In the genomic region with DNA sequence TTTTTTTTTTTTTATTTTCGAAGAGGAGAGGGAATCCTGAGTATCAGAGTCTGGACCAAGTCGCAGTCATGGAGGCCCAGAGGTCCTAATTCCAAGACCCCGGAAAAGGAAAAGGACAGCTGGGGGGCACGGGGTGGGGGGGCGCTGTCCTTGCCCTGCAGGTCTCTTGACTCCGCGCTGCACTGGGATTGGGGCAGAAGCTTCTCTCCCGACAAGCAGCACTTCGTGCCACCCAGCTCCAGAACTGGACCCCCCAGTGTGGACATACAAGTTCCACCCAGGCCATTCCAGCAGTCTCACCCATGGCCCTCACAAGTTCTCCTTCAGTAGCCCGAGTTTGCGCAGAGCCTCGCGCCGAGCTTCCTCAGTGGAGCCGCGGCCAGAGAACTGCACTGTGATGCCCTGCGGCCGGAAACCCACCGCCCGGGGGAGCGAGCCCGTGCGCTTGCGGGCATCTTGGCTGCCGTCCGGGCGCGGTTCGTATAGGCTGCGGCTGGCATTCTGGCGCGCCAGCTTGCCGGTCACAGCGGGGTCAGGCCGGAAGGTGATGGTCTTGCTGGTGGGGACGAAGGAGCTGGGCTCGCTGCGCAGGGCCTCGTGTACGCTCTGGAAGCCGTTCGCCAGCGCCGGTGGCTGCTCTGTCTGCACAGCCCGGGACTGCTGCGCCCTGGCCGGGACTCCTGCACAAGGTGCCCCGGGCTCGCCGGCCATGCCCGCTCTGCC, we compare ENCODE assay signal across 8 mouse cellular contexts. TPM values are rescaled to one million over a fixed set of nuclear protein-coding genes. Genes with fewer than 3 reads are reported as not detected.
DNase-seq lines count a peak whose midpoint lies in the region; ATAC-seq and TF ChIP-seq lines count a peak whose summit lies in the region.

No protein-coding gene starts in this region.

- peaks cover 8% of the 10 kb centered on the region for H3K36me3 ChIP-seq in heart, embryonic 10.5 days
- H3K36me3 ChIP-seq in forebrain, embryonic 12.5 days (replicated peaks) = no peaks in the 10 kb centered on the region
- H3K36me3 ChIP-seq in intestine, embryonic 14.5 days (ENCODE audit: control insufficient read depth, insufficient read depth, low read length) = no peaks in the 10 kb centered on the region
- no peaks in the 10 kb centered on the region for H3K36me3 ChIP-seq in midbrain, embryonic 12.5 days
- H3K36me3 ChIP-seq in thymus, adult 2 months (ENCODE audit: control insufficient read depth, insufficient read depth, low read length) = no peaks in the 10 kb centered on the region

- no peaks in the 10 kb centered on the region for H3K9me3 ChIP-seq in heart, embryonic 10.5 days
- no peaks in the 10 kb centered on the region for H3K9me3 ChIP-seq in forebrain, embryonic 12.5 days
- no peaks in the 10 kb centered on the region for H3K9me3 ChIP-seq in intestine, embryonic 14.5 days (ENCODE audit: control insufficient read depth, low read length)
- H3K9me3 ChIP-seq in midbrain, embryonic 12.5 days = no peaks in the 10 kb centered on the region

- WGBS in heart, embryonic 10.5 days = 7% methylated on average over 51 of the region's 51 CpGs
- WGBS in forebrain, embryonic 12.5 days = 13% methylated on average over 50 of the region's 51 CpGs
- WGBS in intestine, embryonic 14.5 days = 16% methylated on average over 51 of the region's 51 CpGs
- 9% methylated on average over 51 of the region's 51 CpGs for WGBS in midbrain, embryonic 12.5 days
- WGBS in thymus, adult 2 months = 11% methylated on average over 51 of the region's 51 CpGs

- peaks cover 20% of the 10 kb centered on the region; the same call in 1 of the 2 replicates for H3K27me3 ChIP-seq in heart, embryonic 10.5 days (ENCODE audit: insufficient read depth, poor library complexity, severe bottlenecking)
- peaks cover 21% of the 10 kb centered on the region for H3K27me3 ChIP-seq in forebrain, embryonic 12.5 days
- 0 out of 2 replicates have a peak, but pooled peaks cover 3% of the 10 kb centered on the region for H3K27me3 ChIP-seq in intestine, embryonic 14.5 days (replicated peaks; ENCODE audit: control insufficient read depth, insufficient read depth, low read length)
- H3K27me3 ChIP-seq in midbrain, embryonic 12.5 days = peaks cover 26% of the 10 kb centered on the region
- H3K27me3 ChIP-seq in thymus, adult 2 months (ENCODE audit: control insufficient read depth, insufficient read depth, low read length) = peaks cover 7% of the 10 kb centered on the region; the same call in 1 of the 2 replicates

- ATAC-seq in forebrain, embryonic 12.5 days (ENCODE audit: low FRiP score) = peak; percentile 57
- peak; percentile 36 for ATAC-seq in intestine, embryonic 14.5 days (replicated peaks; ENCODE audit: low FRiP score, low TSS enrichment, low read depth)
- peak; percentile 80 for ATAC-seq in midbrain, embryonic 12.5 days (ENCODE audit: low FRiP score, low read depth)
- ATAC-seq in CD4-positive, CD25-positive, alpha-beta regulatory T cell, adult 4 months = no peak

- TF ChIP-seq CTCF in thymus, adult 2 months (IDR thresholded peaks at IDR 0.05; ENCODE audit: borderline replicate concordance, control insufficient read depth, extremely low read depth, insufficient read depth, low read length, poor library complexity) = no peak

- peaks cover 35% of the 10 kb centered on the region for H3K4me1 ChIP-seq in heart, embryonic 10.5 days
- H3K4me1 ChIP-seq in forebrain, embryonic 12.5 days = peaks cover 12% of the 10 kb centered on the region
- H3K4me1 ChIP-seq in intestine, embryonic 14.5 days (replicated peaks; ENCODE audit: control insufficient read depth, insufficient read depth, low read length) = peaks cover 17% of the 10 kb centered on the region
- H3K4me1 ChIP-seq in midbrain, embryonic 12.5 days = peaks cover 9% of the 10 kb centered on the region; the same call in 1 of the 2 replicates
- H3K4me1 ChIP-seq in thymus, adult 2 months (replicated peaks; ENCODE audit: control insufficient read depth, insufficient read depth, low read length) = no peaks in the 10 kb centered on the region

- peak overlapping the region; percentile 91 for H3K4me2 ChIP-seq in forebrain, embryonic 12.5 days
- peak overlapping the region; percentile 72 for H3K4me2 ChIP-seq in intestine, embryonic 14.5 days (ENCODE audit: low read length)
- H3K4me2 ChIP-seq in midbrain, embryonic 12.5 days (replicated peaks) = peak overlapping the region; percentile 85

- peak overlapping the region; percentile 93 for H3K27ac ChIP-seq in heart, embryonic 10.5 days
- H3K27ac ChIP-seq in forebrain, embryonic 12.5 days = no peak overlapping the region
- peak overlapping the region; percentile 82 for H3K27ac ChIP-seq in intestine, embryonic 14.5 days (ENCODE audit: low read depth)
- no peak overlapping the region for H3K27ac ChIP-seq in midbrain, embryonic 12.5 days (replicated peaks)
- H3K27ac ChIP-seq in thymus, adult 2 months (ENCODE audit: control insufficient read depth, insufficient read depth, low read length) = no peak overlapping the region

- no peak for TF ChIP-seq POLR2A in thymus, adult 2 months (IDR thresholded peaks at IDR 0.05; ENCODE audit: control insufficient read depth, extremely low read depth, insufficient read depth, low read length, poor library complexity)

- DNase-seq in heart, embryonic 10.5 days (ENCODE audit: low spot score) = peak; percentile 79
- no peak for DNase-seq in heart, adult 8-10 months (ENCODE audit: low spot score)
- peak; percentile 20 to 42 for DNase-seq in adrenal gland, postnatal 36 days
- peak; percentile 75 for DNase-seq in intestine, embryonic 14.5 days (ENCODE audit: low spot score)
- no peak for DNase-seq in thymus, adult 2 months

- H3K9ac ChIP-seq in forebrain, embryonic 12.5 days = peak overlapping the region; percentile 47
- peak overlapping the region; percentile 34 for H3K9ac ChIP-seq in intestine, embryonic 14.5 days (ENCODE audit: low read length)
- H3K9ac ChIP-seq in midbrain, embryonic 12.5 days (replicated peaks) = peak overlapping the region; percentile 52

- H3K4me3 ChIP-seq in heart, embryonic 10.5 days = peak overlapping the region; percentile 61
- H3K4me3 ChIP-seq in forebrain, embryonic 12.5 days (replicated peaks) = peak overlapping the region; percentile 49
- peak overlapping the region; percentile 37 for H3K4me3 ChIP-seq in intestine, embryonic 14.5 days (ENCODE audit: low read depth, low read length)
- H3K4me3 ChIP-seq in midbrain, embryonic 12.5 days = peak overlapping the region; percentile 54
- no peak overlapping the region for H3K4me3 ChIP-seq in thymus, adult 2 months (ENCODE audit: control insufficient read depth, insufficient read depth, low read length)

RNA-seq across cellular contexts. Expression of a gene that starts 29.8 kb away (rescaled TPM):
- polyA plus RNA-seq in heart, embryonic 10.5 days (2016; fragmentation: Nextera tagmentation; extraction: Ambion mirVana) = 11.0 and 12.6 TPM in 2 replicates
- total RNA-seq in heart, adult 8-10 months (2022) = 10 to 100 TPM in 3 of 4 experiments, 1 to 10 TPM in 1; 8.5 to 15.9 (median 14.0) TPM
- total RNA-seq in adrenal gland, postnatal 36 days (2021) = 10 to 100 TPM; 12.1 to 14.5 TPM
- polyA plus RNA-seq in forebrain, embryonic 12.5 days (2016; fragmentation: Nextera tagmentation; extraction: Ambion mirVana) = 2.6 and 3.1 TPM in 2 replicates
- polyA plus RNA-seq in intestine, embryonic 14.5 days (2014; fragmentation: Nextera tagmentation; extraction: Ambion mirVana) = 17.5 and 25.1 TPM in 2 replicates
- 3.5 and 4.0 TPM in 2 replicates for polyA plus RNA-seq in midbrain, embryonic 12.5 days (2016; fragmentation: Nextera tagmentation; extraction: Ambion mirVana)
- under 1 TPM; 0.18 to 0.26 TPM for polyA plus RNA-seq in CD4-positive, CD25-positive, alpha-beta regulatory T cell, adult 4 months (2017; shearing (Covaris generic))
- 2.5 and 2.9 TPM in 2 replicates for polyA plus RNA-seq in thymus, adult 2 months (2012; rRNA removed)

Comparison
In these comparisons a context has a peak if more than half of its experiments do, and no peak if none do; other contexts are left out.
1. DNase-seq: peak in heart, embryonic 10.5 days (single experiment), adrenal gland, postnatal 36 days (2 of 2) and intestine, embryonic 14.5 days (single experiment); none in heart, adult 8-10 months (single experiment) and thymus, adult 2 months (single experiment).
2. H3K27ac ChIP-seq: peak in heart, embryonic 10.5 days (single experiment) and intestine, embryonic 14.5 days (single experiment); none in forebrain, embryonic 12.5 days (single experiment), midbrain, embryonic 12.5 days (single experiment) and thymus, adult 2 months (single experiment).
3. Peak in every context shown above with its lines, with median percentiles within 50 percentile points of each other: H3K4me2 ChIP-seq and H3K9ac ChIP-seq.